Mouse (Mus musculus): ENCODE results near the gene Gcnt4. TPM values are rescaled to one million over a fixed set of nuclear protein-coding genes. Genes with fewer than 3 reads are reported as not detected.

Gcnt4 gene
- 4.4 and 12.0 TPM in 2 replicates for polyA plus RNA-seq (2012; rRNA removed)

DNA sequence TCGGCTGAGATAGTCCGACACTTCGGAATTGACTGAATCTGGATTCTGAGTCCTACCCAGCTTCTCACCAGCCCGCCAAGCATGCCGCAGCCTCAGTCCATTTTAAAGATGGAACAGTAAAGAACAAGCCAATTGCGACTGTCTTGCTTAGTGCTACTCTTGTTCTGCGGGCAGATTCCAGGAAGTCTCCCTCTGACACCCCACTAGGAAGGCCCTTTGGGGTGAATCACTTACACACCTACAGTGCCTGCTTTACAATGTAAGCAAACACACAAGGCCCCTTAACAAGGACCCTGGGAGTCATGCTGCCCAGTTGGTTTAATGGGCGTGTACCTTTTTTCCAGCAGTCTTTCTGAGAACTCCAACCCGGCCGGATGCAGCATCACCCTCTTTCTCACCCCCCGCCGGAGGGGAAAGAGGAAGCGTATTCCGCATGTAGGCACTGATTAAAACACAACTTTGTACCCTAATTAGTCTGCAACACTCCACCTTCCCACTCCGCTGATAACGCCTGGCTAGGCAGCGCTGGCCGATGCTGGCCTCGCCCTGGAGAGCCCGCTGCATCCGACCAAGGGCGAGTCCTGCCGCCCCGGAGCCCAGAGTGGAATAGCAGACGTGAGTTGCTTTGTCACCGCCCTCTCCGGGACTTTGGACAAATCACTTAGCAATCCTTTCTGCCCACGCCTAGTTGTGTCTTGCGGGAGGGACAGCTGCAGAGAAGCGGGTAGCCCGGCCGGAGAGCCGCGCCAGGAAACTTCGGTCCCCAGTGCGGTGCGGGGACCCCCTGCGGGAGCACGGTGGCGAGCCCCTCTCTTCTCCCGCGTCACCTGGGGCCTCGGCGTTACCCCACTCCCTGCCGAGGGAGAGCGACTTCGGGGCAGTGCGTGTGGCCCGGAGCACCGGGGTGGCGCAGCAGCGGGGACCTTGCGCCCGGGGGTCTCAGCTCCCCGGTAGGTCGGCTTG, at the start of gene Gcnt4:
Gene Gcnt4, plus strand, starts transcription at position 691 of the 963 bp plus-strand sequence.
- WGBS = 7% methylated on average over 55 of the region's 56 CpGs
- Histone ChIP-seq H3K27ac (ENCODE audit: insufficient read depth, low read depth, low read length) (peak within 1 kb of the TSS; percentile 91), H3K27me3 (ENCODE audit: control insufficient read depth, insufficient read depth, low read length) (no peaks in the 10 kb centered on the region), H3K4me3 (ENCODE audit: low read depth, low read length) (peak within 1 kb of the TSS; percentile 94), H3K36me3 (ENCODE audit: control insufficient read depth, insufficient read depth, low read length) (no peaks in the 10 kb centered on the region), H3K4me1 (ENCODE audit: control insufficient read depth, insufficient read depth, insufficient read length, low read length) (peaks cover 15% of the 10 kb centered on the region)
- TF ChIP-seq POLR2A (IDR thresholded peaks at IDR 0.05; ENCODE audit: low read depth, low read length) = peak; percentile 87; the same call in 1 of the 2 replicates
- TF ChIP-seq CTCF (IDR thresholded peaks at IDR 0.05; ENCODE audit: extremely low read depth, insufficient read length, insufficient replicate concordance, low read depth, low read length) = no peak

DNA sequence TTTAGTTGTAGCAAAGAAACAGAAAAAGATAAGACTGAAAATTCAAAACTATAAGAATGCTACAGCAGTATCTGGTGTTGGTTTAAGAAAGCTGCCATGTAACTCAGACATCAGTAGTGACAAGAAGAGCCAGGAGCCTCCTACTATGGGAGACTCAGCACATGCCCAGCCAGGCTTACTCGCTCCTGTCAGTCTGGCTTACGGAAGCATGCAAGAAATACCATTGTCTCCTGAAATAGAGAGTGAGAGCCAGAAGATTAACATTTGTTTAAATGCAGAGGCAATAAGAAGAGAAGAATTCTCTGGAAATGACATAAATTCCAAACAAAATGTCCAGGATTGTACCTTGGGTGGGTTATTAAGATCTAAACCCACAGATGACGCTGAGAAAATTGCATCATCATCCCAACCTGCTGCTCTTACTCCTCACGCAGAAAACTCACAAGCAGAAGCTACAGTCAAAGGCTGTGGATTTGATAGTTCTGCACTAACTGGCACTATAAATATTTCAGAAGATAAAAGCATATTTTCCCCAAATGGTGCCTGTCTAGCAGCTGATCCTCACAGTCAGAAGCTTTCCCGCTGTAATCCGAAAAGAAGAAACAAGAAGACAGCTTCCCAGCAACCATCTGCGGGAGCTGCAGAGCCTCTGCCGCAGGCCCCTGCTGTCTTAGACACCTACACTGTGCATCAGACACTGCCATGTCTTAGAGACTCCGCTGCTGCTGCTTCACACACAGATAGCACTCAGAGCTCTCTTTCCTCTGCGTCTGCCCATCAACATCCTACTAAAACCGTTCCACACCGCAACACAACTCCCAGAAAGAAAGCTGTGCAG, 46.0 kb upstream of the Gcnt4 start:
- Histone ChIP-seq H3K27ac (ENCODE audit: insufficient read depth, low read depth, low read length) (no peak overlapping the region), H3K27me3 (ENCODE audit: control insufficient read depth, insufficient read depth, low read length) (no peaks in the 10 kb centered on the region; the same call in 1 of the 2 replicates), H3K36me3 (ENCODE audit: control insufficient read depth, insufficient read depth, low read length) (no peaks in the 10 kb centered on the region), H3K4me1 (ENCODE audit: control insufficient read depth, insufficient read depth, insufficient read length, low read length) (no peaks in the 10 kb centered on the region), H3K4me3 (ENCODE audit: low read depth, low read length) (no peak overlapping the region)
- 81% methylated on average over 12 of the region's 12 CpGs for WGBS
- no peak for TF ChIP-seq POLR2A (IDR thresholded peaks at IDR 0.05; ENCODE audit: low read depth, low read length)
- TF ChIP-seq CTCF (IDR thresholded peaks at IDR 0.05; ENCODE audit: extremely low read depth, insufficient read length, insufficient replicate concordance, low read depth, low read length) = no peak

DNA sequence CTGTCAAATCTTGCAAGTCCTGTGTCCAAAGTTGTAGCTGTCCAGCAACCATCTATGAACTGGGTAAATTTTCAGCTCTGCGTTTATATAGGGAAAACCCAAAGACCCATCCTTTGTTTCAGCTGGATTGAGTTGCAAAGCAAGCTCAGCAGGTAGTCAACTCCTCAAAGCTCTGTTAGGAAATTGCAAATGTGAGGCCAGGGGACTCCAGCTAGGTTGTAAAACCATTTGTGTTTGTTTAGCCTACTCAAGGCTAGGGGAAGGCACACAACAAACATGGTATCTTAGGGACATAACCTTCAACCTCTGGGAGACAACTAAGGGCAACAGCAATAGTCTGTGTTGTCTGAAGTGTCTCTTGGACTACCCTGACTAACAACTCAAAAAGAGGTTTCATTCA, 40.0 kb upstream of the Gcnt4 start:
- Histone ChIP-seq H3K4me3 (ENCODE audit: low read depth, low read length) (no peak overlapping the region), H3K4me1 (ENCODE audit: control insufficient read depth, insufficient read depth, insufficient read length, low read length) (no peaks in the 10 kb centered on the region), H3K36me3 (ENCODE audit: control insufficient read depth, insufficient read depth, low read length) (no peaks in the 10 kb centered on the region), H3K27ac (ENCODE audit: insufficient read depth, low read depth, low read length) (no peak overlapping the region), H3K27me3 (ENCODE audit: control insufficient read depth, insufficient read depth, low read length) (no peaks in the 10 kb centered on the region; the same call in 1 of the 2 replicates)
- TF ChIP-seq CTCF (IDR thresholded peaks at IDR 0.05; ENCODE audit: extremely low read depth, insufficient read length, insufficient replicate concordance, low read depth, low read length) (no peak), POLR2A (IDR thresholded peaks at IDR 0.05; ENCODE audit: low read depth, low read length) (no peak)
- 53% methylated on average over 1 of the region's 1 CpGs for WGBS

DNA sequence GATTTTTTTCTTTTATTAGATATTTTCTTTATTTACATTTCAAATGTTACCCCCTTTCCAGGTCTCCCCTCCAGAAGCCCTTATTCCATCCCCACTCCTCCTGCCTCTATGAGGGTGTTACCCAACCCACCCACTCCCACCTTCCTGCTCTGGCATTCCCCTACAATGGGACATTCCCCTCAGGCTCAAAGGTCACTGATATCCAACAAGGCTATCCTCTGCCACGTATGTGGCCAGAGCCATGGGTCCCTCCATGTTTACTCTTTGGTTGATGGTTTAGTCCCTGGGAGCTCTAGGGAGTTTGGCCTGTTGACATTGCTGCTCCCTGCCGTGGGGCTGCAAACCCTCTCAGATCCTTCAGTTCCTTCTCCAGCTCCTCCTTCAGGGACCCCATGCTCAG, 34.5 kb upstream of the Gcnt4 start:
- no peaks in the 10 kb centered on the region for H3K4me1 ChIP-seq (ENCODE audit: control insufficient read depth, insufficient read depth, insufficient read length, low read length)
- no peaks in the 10 kb centered on the region for H3K27me3 ChIP-seq (ENCODE audit: control insufficient read depth, insufficient read depth, low read length)
- no peak overlapping the region for H3K27ac ChIP-seq (ENCODE audit: insufficient read depth, low read depth, low read length)
- TF ChIP-seq CTCF (IDR thresholded peaks at IDR 0.05; ENCODE audit: extremely low read depth, insufficient read length, insufficient replicate concordance, low read depth, low read length) = no peak
- no peak for TF ChIP-seq POLR2A (IDR thresholded peaks at IDR 0.05; ENCODE audit: low read depth, low read length)
- WGBS = 23% methylated on average over 2 of the region's 2 CpGs
- H3K4me3 ChIP-seq (ENCODE audit: low read depth, low read length) = no peak overlapping the region
- H3K36me3 ChIP-seq (ENCODE audit: control insufficient read depth, insufficient read depth, low read length) = no peaks in the 10 kb centered on the region

- Histone ChIP-seq H3K4me1 (ENCODE audit: control insufficient read depth, insufficient read depth, insufficient read length, low read length) (no peaks in the 10 kb centered on the region), H3K27me3 (ENCODE audit: control insufficient read depth, insufficient read depth, low read length) (no peaks in the 10 kb centered on the region), H3K27ac (ENCODE audit: insufficient read depth, low read depth, low read length) (no peak overlapping the region), H3K4me3 (ENCODE audit: low read depth, low read length) (no peak overlapping the region), H3K36me3 (ENCODE audit: control insufficient read depth, insufficient read depth, low read length) (no peaks in the 10 kb centered on the region)
- WGBS = 80% methylated on average over 2 of the region's 2 CpGs
- TF ChIP-seq CTCF (IDR thresholded peaks at IDR 0.05; ENCODE audit: extremely low read depth, insufficient read length, insufficient replicate concordance, low read depth, low read length) = no peak
- no peak for TF ChIP-seq POLR2A (IDR thresholded peaks at IDR 0.05; ENCODE audit: low read depth, low read length)
Observed at GRCm38 (mm10) chr13:96895144-96895543, 29.3 kb upstream of the Gcnt4 start.

GRCm38 (mm10) chr13:96906717-96907116, 17.8 kb upstream of the Gcnt4 start:
- H3K27me3 ChIP-seq (ENCODE audit: control insufficient read depth, insufficient read depth, low read length) = no peaks in the 10 kb centered on the region
- H3K27ac ChIP-seq (ENCODE audit: insufficient read depth, low read depth, low read length) = no peak overlapping the region
- WGBS = 59% methylated on average over 3 of the region's 3 CpGs

More at GRCm38 (mm10) chr13:96906717-96907116, 17.8 kb upstream of the Gcnt4 start:
- H3K4me3 ChIP-seq (ENCODE audit: low read depth, low read length) = no peak overlapping the region
- TF ChIP-seq CTCF (IDR thresholded peaks at IDR 0.05; ENCODE audit: extremely low read depth, insufficient read length, insufficient replicate concordance, low read depth, low read length) = no peak
- no peak for TF ChIP-seq POLR2A (IDR thresholded peaks at IDR 0.05; ENCODE audit: low read depth, low read length)
- H3K36me3 ChIP-seq (ENCODE audit: control insufficient read depth, insufficient read depth, low read length) = no peaks in the 10 kb centered on the region
- no peaks in the 10 kb centered on the region for H3K4me1 ChIP-seq (ENCODE audit: control insufficient read depth, insufficient read depth, insufficient read length, low read length)
